Mouse (Mus musculus): ENCODE results near the gene Ephb2. TPM values are rescaled to one million over a fixed set of nuclear protein-coding genes. Genes with fewer than 3 reads are reported as not detected.

Gene Ephb2
- total and polyA plus RNA-seq, 3 experiments: 0.08 TPM; not detected in 2

DNA sequence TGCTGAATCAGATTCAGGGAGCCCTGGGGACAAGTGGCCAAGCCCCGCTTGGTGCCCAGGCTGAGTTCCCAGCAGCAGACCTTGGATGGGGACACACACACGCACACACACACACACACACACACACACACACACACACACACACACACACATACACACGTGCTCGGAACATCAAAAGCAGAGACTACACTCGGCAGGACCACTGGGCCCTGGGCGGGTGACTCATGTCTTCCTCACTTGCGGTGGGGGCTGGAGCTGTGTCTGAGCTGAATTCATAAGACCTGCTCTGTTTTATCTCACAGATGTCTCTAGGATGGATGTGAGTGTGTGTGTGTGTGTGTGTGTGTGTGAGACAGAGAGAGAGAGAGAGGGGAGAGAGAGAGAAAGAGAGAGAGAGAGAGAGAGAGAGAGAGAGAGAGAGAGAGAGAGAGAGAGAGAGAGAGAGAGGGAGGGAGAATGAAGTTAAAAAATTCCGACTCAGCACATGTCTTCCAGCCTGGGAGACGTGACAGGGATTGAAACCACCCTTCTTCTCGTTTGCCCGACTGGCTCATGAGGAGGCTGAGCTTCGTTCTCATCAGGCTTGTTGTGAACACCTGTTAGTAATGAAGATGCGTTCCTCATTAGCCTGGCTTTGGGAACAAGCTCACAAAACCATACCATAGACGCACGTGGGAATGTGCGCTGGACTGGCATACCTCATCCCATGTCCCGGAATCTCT, 113.3 kb downstream of the Ephb2 start:
- Histone ChIP-seq H3K36me3 (replicated peaks in 1 of 2; ENCODE audit: control insufficient read depth in 1 of 2, insufficient read depth in 1 of 2, low read length in 1 of 2) (no peaks in the 10 kb centered on the region), H3K4me3 (replicated peaks in 1 of 3; ENCODE audit: low read depth in 2 of 3, low read length in 2 of 3, poor library complexity in 1 of 3) (no peak overlapping the region), H3K4me2 (ENCODE audit: insufficient read depth, low read depth, poor library complexity, severe bottlenecking) (no peak overlapping the region), H3K27ac (ENCODE audit: insufficient read depth, low read depth) (no peak overlapping the region), H3K9ac (ENCODE audit: insufficient read depth, low read depth) (no peak overlapping the region), H3K79me2 (replicated peaks; ENCODE audit: control insufficient read depth, extremely low read depth, insufficient read depth, poor library complexity, severe bottlenecking) (no peaks in the 10 kb centered on the region), H3K4me1 (ENCODE audit: control insufficient read depth in 1 of 2, insufficient read depth in 2 of 2) (peaks cover 6 to 27% of the 10 kb centered on the region in 2 experiments; a peak in 3 of 4 replicates), H3K27me3 (replicated peaks) (peaks cover 2% of the 10 kb centered on the region), H3K9me3 (replicated peaks; ENCODE audit: low read length) (peaks cover 11% of the 10 kb centered on the region)
- TF ChIP-seq MAFK (IDR thresholded peaks at IDR 0.05; ENCODE audit: insufficient replicate concordance, low read length): 0 out of 2 replicates have a peak, but pooled peaks have one; percentile 8
- TF ChIP-seq ZKSCAN1 (IDR thresholded peaks at IDR 0.05; ENCODE audit: borderline replicate concordance, low read depth, low read length): no peak
- peak; percentile 76 for TF ChIP-seq BHLHE40 (IDR thresholded peaks at IDR 0.05; ENCODE audit: low read depth, low read length)
- dilution Hi-C loops (cut with MboI; ENCODE audit: extremely low pct_ligation_motif_present, extremely low pct_unique_long_range_greater_than_20kb, low sequenced_read_pairs) (no loop called here), in situ Hi-C loops (cut with MboI; ENCODE audit: low pct_ligation_motif_present, low pct_unique_long_range_greater_than_20kb, low sequenced_read_pairs) (no loop called here)
- no peak for DNase-seq (ENCODE audit: extremely low read depth)

DNA sequence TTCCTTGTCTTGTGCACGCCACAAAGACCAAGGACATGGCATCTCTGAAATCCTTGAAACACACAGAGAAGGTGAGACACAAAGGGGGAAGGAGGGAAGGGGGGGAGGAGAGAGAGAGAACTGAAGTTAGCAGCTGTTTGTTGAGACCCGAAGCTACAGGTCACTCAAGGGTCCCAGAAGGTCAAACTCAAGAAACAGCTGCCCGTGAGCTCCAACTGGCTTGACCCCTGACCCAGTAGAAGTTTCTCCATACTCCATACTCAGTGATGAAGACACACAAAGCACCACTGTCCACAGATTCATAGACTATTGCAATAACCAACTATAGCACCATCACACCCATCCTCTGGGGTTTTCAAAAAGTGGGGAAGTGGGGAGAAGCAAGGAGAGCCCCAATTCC, 113.9 kb downstream of the Ephb2 start:
- H3K9ac ChIP-seq (ENCODE audit: insufficient read depth, low read depth): no peak overlapping the region
- no peaks in the 10 kb centered on the region for H3K79me2 ChIP-seq (replicated peaks; ENCODE audit: control insufficient read depth, extremely low read depth, insufficient read depth, poor library complexity, severe bottlenecking)
- dilution Hi-C loops (cut with MboI; ENCODE audit: extremely low pct_ligation_motif_present, extremely low pct_unique_long_range_greater_than_20kb, low sequenced_read_pairs): no loop called here
- H3K36me3 ChIP-seq (replicated peaks in 1 of 2; ENCODE audit: control insufficient read depth in 1 of 2, insufficient read depth in 1 of 2, low read length in 1 of 2): no peaks in the 10 kb centered on the region
- TF ChIP-seq NELFE (IDR thresholded peaks at IDR 0.05; ENCODE audit: low read depth, low read length) (no peak), MYC (IDR thresholded peaks at IDR 0.05; ENCODE audit: low read depth, low read length) (no peak)
- no peak overlapping the region for H3K4me3 ChIP-seq (replicated peaks in 1 of 3; ENCODE audit: low read depth in 2 of 3, low read length in 2 of 3, poor library complexity in 1 of 3)
- peaks cover 2% of the 10 kb centered on the region for H3K27me3 ChIP-seq (replicated peaks)
- in situ Hi-C loops (cut with MboI; ENCODE audit: low pct_ligation_motif_present, low pct_unique_long_range_greater_than_20kb, low sequenced_read_pairs): no loop called here
- peaks cover 2 to 22% of the 10 kb centered on the region in 2 experiments; a peak in 3 of 4 replicates for H3K4me1 ChIP-seq (ENCODE audit: control insufficient read depth in 1 of 2, insufficient read depth in 2 of 2)
- no peak overlapping the region for H3K27ac ChIP-seq (ENCODE audit: insufficient read depth, low read depth)
- no peak for DNase-seq (ENCODE audit: extremely low read depth)
- no peak overlapping the region for H3K4me2 ChIP-seq (ENCODE audit: insufficient read depth, low read depth, poor library complexity, severe bottlenecking)
- peaks cover 11% of the 10 kb centered on the region for H3K9me3 ChIP-seq (replicated peaks; ENCODE audit: low read length)

DNA sequence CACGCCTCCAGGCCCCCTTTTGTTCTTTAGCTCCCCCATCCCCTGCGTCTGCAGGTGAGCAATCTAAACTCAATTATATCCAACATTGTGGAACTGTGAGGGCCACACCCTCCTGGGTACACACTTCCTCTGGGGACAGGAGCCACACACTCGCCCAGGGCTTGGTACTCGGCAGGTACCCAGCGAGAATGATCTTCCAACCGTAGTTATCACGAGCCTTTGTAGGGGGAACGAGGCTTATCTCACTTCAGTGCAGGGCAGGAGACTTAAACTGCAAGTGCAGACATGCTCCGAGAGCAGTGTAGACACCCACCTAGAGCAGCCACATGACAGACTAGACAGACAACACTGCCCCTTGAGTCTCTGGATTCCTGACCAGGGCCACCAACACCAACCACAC, 115.8 kb downstream of the Ephb2 start:
- Histone ChIP-seq H3K4me3 (replicated peaks in 1 of 3; ENCODE audit: low read depth in 2 of 3, low read length in 2 of 3, poor library complexity in 1 of 3) (no peak overlapping the region), H3K4me2 (ENCODE audit: insufficient read depth, low read depth, poor library complexity, severe bottlenecking) (no peak overlapping the region), H3K4me1 (ENCODE audit: control insufficient read depth in 1 of 2, insufficient read depth in 2 of 2) (peaks cover 1 to 29% of the 10 kb centered on the region in 2 experiments; a peak in 3 of 4 replicates), H3K36me3 (replicated peaks in 1 of 2; ENCODE audit: control insufficient read depth in 1 of 2, insufficient read depth in 1 of 2, low read length in 1 of 2) (no peaks in the 10 kb centered on the region), H3K27ac (ENCODE audit: insufficient read depth, low read depth) (no peak overlapping the region), H3K9me3 (replicated peaks; ENCODE audit: low read length) (peaks cover 11% of the 10 kb centered on the region), H3K9ac (ENCODE audit: insufficient read depth, low read depth) (no peak overlapping the region), H3K27me3 (replicated peaks) (peaks cover 2% of the 10 kb centered on the region), H3K79me2 (replicated peaks; ENCODE audit: control insufficient read depth, extremely low read depth, insufficient read depth, poor library complexity, severe bottlenecking) (no peaks in the 10 kb centered on the region)
- DNase-seq (ENCODE audit: extremely low read depth): no peak
- dilution Hi-C loops (cut with MboI; ENCODE audit: extremely low pct_ligation_motif_present, extremely low pct_unique_long_range_greater_than_20kb, low sequenced_read_pairs): no loop called here
- in situ Hi-C loops (cut with MboI; ENCODE audit: low pct_ligation_motif_present, low pct_unique_long_range_greater_than_20kb, low sequenced_read_pairs): no loop called here
- TF ChIP-seq NELFE (IDR thresholded peaks at IDR 0.05; ENCODE audit: low read depth, low read length) (no peak), TBP (conservative IDR thresholded peaks at IDR 0.05; ENCODE audit: low read depth, low read length) (no peak), BHLHE40 (IDR thresholded peaks at IDR 0.05; ENCODE audit: low read depth, low read length) (no peak), E2F4 (IDR thresholded peaks at IDR 0.05; ENCODE audit: insufficient replicate concordance, low read depth, low read length) (no peak), USF2 (conservative IDR thresholded peaks at IDR 0.05; ENCODE audit: low read depth, low read length) (no peak), MAX (IDR thresholded peaks at IDR 0.05; ENCODE audit: low read length) (no peak), HCFC1 (IDR thresholded peaks at IDR 0.05; ENCODE audit: low read depth, low read length) (no peak), SIN3A (IDR thresholded peaks at IDR 0.05; ENCODE audit: low read length) (no peak), EP300 (IDR thresholded peaks at IDR 0.05; ENCODE audit: low read length) (no peak), CTCF (conservative IDR thresholded peaks at IDR 0.05 in 1 of 2, IDR thresholded peaks at IDR 0.05 in 1 of 2; ENCODE audit: low read depth in 2 of 2, low read length in 2 of 2) (no peak), JUN (IDR thresholded peaks at IDR 0.05; ENCODE audit: insufficient read depth, low read depth, low read length) (no peak), ZMIZ1 (IDR thresholded peaks at IDR 0.05; ENCODE audit: low read depth, low read length) (no peak), POLR2A (IDR thresholded peaks at IDR 0.05; ENCODE audit: low read depth, low read length) (no peak), POLR2AphosphoS2 (IDR thresholded peaks at IDR 0.05; ENCODE audit: low read depth, low read length) (no peak), TCF12 (IDR thresholded peaks at IDR 0.05; ENCODE audit: low read depth, low read length) (no peak), SMC3 (IDR thresholded peaks at IDR 0.05; ENCODE audit: low read depth, low read length) (no peak), ELF1 (IDR thresholded peaks at IDR 0.05; ENCODE audit: low read depth, low read length) (no peak), GABPA (IDR thresholded peaks at IDR 0.05; ENCODE audit: insufficient replicate concordance, low read depth, low read length) (no peak)
